In genomic region chr4:4079132-4079531, GRCm38 (mm10) we compare ENCODE assay signal across 41 mouse cellular contexts. TPM values are rescaled to one million over a fixed set of nuclear protein-coding genes. Genes with fewer than 3 reads are reported as not detected.
A peak's percentile ranks its signal among the peaks of the same experiment; 100 is the strongest.
DNase-seq lines count a peak whose midpoint lies in the region; ATAC-seq and TF ChIP-seq lines count a peak whose summit lies in the region.
"Had no signal": no experiment of that assay in that cellular context is flagged by ENCODE, and none has a peak within 500 bp of the region (broad histone marks: within the 10 kb centered on the region; RNA-seq: fewer than 3 reads in every experiment).

No protein-coding gene starts in this region.

- no peak overlapping the region for H3K9ac ChIP-seq in forebrain, postnatal 0 days
- H3K9ac ChIP-seq: heart, embryonic 15.5 days; limb, embryonic 12.5 days; liver, embryonic 15.5 days; midbrain, embryonic 13.5 days; stomach, embryonic 15.5 days had no signal

- no peaks in the 10 kb centered on the region for H3K4me1 ChIP-seq in forebrain, postnatal 0 days (ENCODE audit: insufficient read depth)
- H3K4me1 ChIP-seq in forebrain, embryonic 10.5 days = no peaks in the 10 kb centered on the region
- H3K4me1 ChIP-seq: heart, embryonic 10.5 days; heart, embryonic 15.5 days; limb, embryonic 12.5 days; liver, embryonic 15.5 days; midbrain, embryonic 13.5 days; stomach, embryonic 15.5 days had no signal

- H3K36me3 ChIP-seq in forebrain, postnatal 0 days (ENCODE audit: insufficient read depth) = no peaks in the 10 kb centered on the region
- H3K36me3 ChIP-seq in forebrain, embryonic 10.5 days (replicated peaks) = no peaks in the 10 kb centered on the region
- H3K36me3 ChIP-seq: heart, embryonic 10.5 days; heart, embryonic 15.5 days; limb, embryonic 12.5 days; liver, embryonic 15.5 days; midbrain, embryonic 13.5 days; stomach, embryonic 15.5 days had no signal

- H3K27me3 ChIP-seq in forebrain, postnatal 0 days (ENCODE audit: insufficient read depth, low read length) = no peaks in the 10 kb centered on the region
- no peaks in the 10 kb centered on the region for H3K27me3 ChIP-seq in forebrain, embryonic 10.5 days (ENCODE audit: poor library complexity, severe bottlenecking)
- H3K27me3 ChIP-seq: CH12.LX; heart, embryonic 15.5 days; limb, embryonic 12.5 days; liver, embryonic 15.5 days; megakaryocyte, embryonic 14.5 days; midbrain, embryonic 13.5 days; stomach, embryonic 15.5 days had no signal

- no peak for TF ChIP-seq CTCF in forebrain, postnatal 0 days (IDR thresholded peaks at IDR 0.05; ENCODE audit: low read depth)

- no peak overlapping the region for H3K27ac ChIP-seq in forebrain, postnatal 0 days (ENCODE audit: low read depth, low read length)
- no peak overlapping the region for H3K27ac ChIP-seq in forebrain, embryonic 10.5 days
- H3K27ac ChIP-seq: heart, embryonic 10.5 days; heart, embryonic 15.5 days; layer of hippocampus, adult 2 months; limb, embryonic 12.5 days; midbrain, embryonic 13.5 days; stomach, embryonic 15.5 days had no signal

- 55% methylated on average over 3 of the region's 3 CpGs for WGBS in forebrain, postnatal 0 days
- 89% methylated on average over 3 of the region's 3 CpGs for WGBS in forebrain, embryonic 10.5 days

- H3K4me3 ChIP-seq in forebrain, postnatal 0 days (ENCODE audit: low read depth, low read length) = no peak overlapping the region
- no peak overlapping the region for H3K4me3 ChIP-seq in forebrain, embryonic 10.5 days
- H3K4me3 ChIP-seq: heart, embryonic 10.5 days; heart, embryonic 15.5 days; layer of hippocampus, adult 2 months; limb, embryonic 12.5 days; liver, embryonic 15.5 days; megakaryocyte, embryonic 14.5 days; midbrain, embryonic 13.5 days; stomach, embryonic 15.5 days had no signal

- H3K9me3 ChIP-seq in forebrain, postnatal 0 days (ENCODE audit: low read length) = no peaks in the 10 kb centered on the region
- no peaks in the 10 kb centered on the region for H3K9me3 ChIP-seq in forebrain, embryonic 10.5 days
- H3K9me3 ChIP-seq: heart, embryonic 10.5 days; heart, embryonic 15.5 days; limb, embryonic 12.5 days; liver, embryonic 15.5 days; megakaryocyte, embryonic 14.5 days; midbrain, embryonic 13.5 days; stomach, embryonic 15.5 days had no signal

- DNase-seq in forebrain, postnatal 0 days = peak; percentile 6
- no peak for DNase-seq in forebrain, embryonic 10.5 days (ENCODE audit: extremely low spot score, low spot score)
- DNase-seq in layer of hippocampus, adult 9-11 months = peak; percentile 10
- no peak for DNase-seq in layer of hippocampus, postnatal 14 days (ENCODE audit: low spot score in 2 of 2)
- peak; percentile 4 for DNase-seq in adipocyte (ENCODE audit: low spot score)
- peak; percentile 16 for DNase-seq in brain, adult 2 months (ENCODE audit: low read depth, low spot score)
- DNase-seq in ovary, postnatal 36 days (ENCODE audit: low spot score) = no peak
- DNase-seq in thymus, postnatal 4 days = no peak
- DNase-seq: adrenal gland, postnatal 10 days; cerebellum, adult 18-20 months; cerebellum, postnatal 25 days; gastrocnemius, postnatal 25 days; heart, adult 11 months; heart, postnatal 36 days; kidney, adult 8-10 months; kidney, postnatal 10 days; lung, postnatal 36 days; retina, postnatal 1 day; right cerebral cortex, postnatal 14 days had no signal

- H3K4me2 ChIP-seq in forebrain, postnatal 0 days (ENCODE audit: low read depth) = no peak overlapping the region
- H3K4me2 ChIP-seq: heart, embryonic 15.5 days; limb, embryonic 12.5 days; liver, embryonic 15.5 days; midbrain, embryonic 13.5 days; stomach, embryonic 15.5 days had no signal

- ATAC-seq in forebrain, postnatal 0 days = peak; percentile 80
- ATAC-seq: activated CD4-positive, CD25-positive, alpha-beta regulatory T cell, adult 4 months; intestine, embryonic 16.5 days; midbrain, embryonic 13.5 days had no signal

RNA-seq across cellular contexts. Expression of gene Sdr16c6, which starts 1.8 kb away (rescaled TPM):
- not detected in 2 replicates for total RNA-seq in forebrain, postnatal 0 days (2014; rRNA removed)
- not detected in 2 replicates for polyA plus RNA-seq in forebrain, postnatal 0 days (2015; fragmentation: Nextera tagmentation; extraction: Ambion mirVana)
- polyA plus RNA-seq in forebrain, embryonic 10.5 days (2016; fragmentation: Nextera tagmentation; extraction: Ambion mirVana) = not detected in 2 replicates
- not detected for total RNA-seq in layer of hippocampus, postnatal 14 days (2021)
- total RNA-seq: adrenal gland, postnatal 10 days; CH12.LX; ES-E14; gastrocnemius, adult 18-20 months; gastrocnemius, postnatal 25 days; heart, postnatal 36 days; layer of hippocampus, adult 2 months; left cerebral cortex, postnatal 10 days; liver, adult 2 months; monocyte, adult 5-6 weeks had no signal
- polyA plus RNA-seq: activated CD4-positive, CD25-positive, alpha-beta regulatory T cell, adult 4 months; C2C12; embryonic facial prominence, embryonic 11.5 days; frontal cortex, adult 2 months; heart, embryonic 10.5 days; heart, embryonic 15.5 days; limb, embryonic 12.5 days; liver, adult 2 months; liver, embryonic 15.5 days; lung, embryonic 16.5 days; midbrain, embryonic 13.5 days; neural tube, embryonic 14.5 days; small intestine, adult 2 months had no signal

Comparison
In these comparisons a context has a peak if more than half of its experiments do, and no peak if none do; other contexts are left out.
1. DNase-seq: peak in forebrain, postnatal 0 days (single experiment), layer of hippocampus, adult 9-11 months (single experiment), adipocyte (single experiment) and brain, adult 2 months (single experiment); none in forebrain, embryonic 10.5 days (single experiment), layer of hippocampus, postnatal 14 days (0 of 2), ovary, postnatal 36 days (single experiment) and thymus, postnatal 4 days (single experiment).